Mouse (Mus musculus) erythroblast, embryonic 14.5 days (primary cell): Measurements from ENCODE around the gene Med12. TPM values are rescaled to one million over a fixed set of nuclear protein-coding genes. Genes with fewer than 3 reads are reported as not detected.
A peak's percentile ranks its signal among the peaks of the same experiment; 100 is the strongest.

Source experiments
- H3K27me3 ChIP-seq: 2 replicates; pipeline ENCODE4 v1.6.1; 2012; ENCODE audit warnings: inconsistent platforms; ENCODE audit not compliant: control insufficient read depth
- H3K36me3 ChIP-seq: 2 replicates; pipeline ENCODE4 v1.6.1; 2012; ENCODE audit warnings: mild to moderate bottlenecking, inconsistent platforms; ENCODE audit not compliant: control insufficient read depth
- H3K4me1 ChIP-seq: 2 replicates; pipeline ENCODE4 v1.6.1; 2012; ENCODE audit warnings: inconsistent platforms; ENCODE audit not compliant: control insufficient read depth
- H3K4me3 ChIP-seq: replicated peaks from 2 replicates; pipeline ENCODE3; 2012; ENCODE audit warnings: moderate library complexity, mild to moderate bottlenecking, inconsistent platforms
- H3K9me3 ChIP-seq: 2 replicates; pipeline ENCODE4 v1.6.1; 2012; ENCODE audit warnings: low read length, inconsistent platforms, mixed read lengths; ENCODE audit not compliant: control insufficient read depth
- GATA1 ChIP-seq: IDR thresholded peaks from 2 replicates; pipeline ENCODE4 v1.6.1; 2012; ENCODE audit warnings: low read length, inconsistent platforms, mixed read lengths
- TAL1 ChIP-seq: IDR thresholded peaks from 3 replicates; pipeline ENCODE4 v1.6.1; 2012; ENCODE audit warnings: low read length, inconsistent platforms, mixed read lengths
- polyA plus RNA-seq: library from polyadenylated mRNA; stranded (reverse); fragments of >175 nt; gene quantifications from 2 replicates; pipeline ENCODE4 v1.2.3, GENCODE M21; 2012

The Med12 gene
- polyA plus RNA-seq, 1 experiment = 27.4 TPM

DNA sequence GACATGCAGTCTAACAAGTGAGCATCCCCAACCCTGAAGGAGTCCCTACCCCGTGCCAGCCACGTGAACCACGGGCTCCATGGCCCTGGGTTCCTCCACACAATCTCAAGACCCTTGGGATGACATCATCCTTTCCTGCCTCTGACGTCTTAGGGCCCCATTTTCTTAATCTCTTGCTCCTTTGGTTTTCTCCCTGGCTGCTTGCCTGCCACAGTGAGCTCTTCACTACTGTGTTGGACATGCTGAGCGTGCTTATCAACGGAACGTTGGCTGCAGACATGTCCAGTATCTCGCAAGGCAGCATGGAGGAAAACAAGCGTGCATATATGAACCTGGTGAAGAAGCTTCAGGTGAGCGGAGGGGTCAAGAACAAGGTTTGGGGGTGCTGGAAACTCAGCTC, 16.3 kb downstream of the Med12 start:
- H3K4me3 ChIP-seq = peak overlapping the region; percentile 24
- H3K36me3 ChIP-seq = peaks cover 100% of the 10 kb centered on the region
- H3K4me1 ChIP-seq = peaks cover 66% of the 10 kb centered on the region
- peaks cover 3% of the 10 kb centered on the region; the same call in 1 of the 2 replicates for H3K9me3 ChIP-seq
- no peak for TF ChIP-seq GATA1
- no peak for TF ChIP-seq TAL1
- peaks cover 3% of the 10 kb centered on the region; the same call in 1 of the 2 replicates for H3K27me3 ChIP-seq

- Histone ChIP-seq H3K9me3 (no peaks in the 10 kb centered on the region), H3K36me3 (peaks cover 46% of the 10 kb centered on the region), H3K27me3 (peaks cover 46% of the 10 kb centered on the region), H3K4me1 (peaks cover 13% of the 10 kb centered on the region), H3K4me3 (no peak within 1 kb of the TSS)
- no peak for TF ChIP-seq GATA1
- TF ChIP-seq TAL1 = no peak
Measured at GRCm38 (mm10) chrX:101299055-101299454, 25.2 kb downstream of the Med12 start, which contains the start of gene Nlgn3. TSS of gene Nlgn3 (plus strand) at chrX:101299168.

GRCm38 (mm10) chrX:101299473-101300426, 25.9 kb downstream of the Med12 start:
- peaks cover 49% of the 10 kb centered on the region for H3K27me3 ChIP-seq
- H3K9me3 ChIP-seq = no peaks in the 10 kb centered on the region
- peaks cover 39% of the 10 kb centered on the region for H3K36me3 ChIP-seq
- H3K4me1 ChIP-seq = peaks cover 13% of the 10 kb centered on the region
- H3K4me3 ChIP-seq = no peak overlapping the region
- TF ChIP-seq GATA1 (no peak), TAL1 (no peak)

- no peak for TF ChIP-seq GATA1
- no peak for TF ChIP-seq TAL1
- H3K9me3 ChIP-seq = no peaks in the 10 kb centered on the region
- H3K36me3 ChIP-seq = peaks cover 32% of the 10 kb centered on the region
- peaks cover 54% of the 10 kb centered on the region for H3K27me3 ChIP-seq
- H3K4me1 ChIP-seq = peaks cover 13% of the 10 kb centered on the region
- H3K4me3 ChIP-seq = no peak overlapping the region
Measured at GRCm38 (mm10) chrX:101300427-101301030, 26.7 kb downstream of the Med12 start.

DNA sequence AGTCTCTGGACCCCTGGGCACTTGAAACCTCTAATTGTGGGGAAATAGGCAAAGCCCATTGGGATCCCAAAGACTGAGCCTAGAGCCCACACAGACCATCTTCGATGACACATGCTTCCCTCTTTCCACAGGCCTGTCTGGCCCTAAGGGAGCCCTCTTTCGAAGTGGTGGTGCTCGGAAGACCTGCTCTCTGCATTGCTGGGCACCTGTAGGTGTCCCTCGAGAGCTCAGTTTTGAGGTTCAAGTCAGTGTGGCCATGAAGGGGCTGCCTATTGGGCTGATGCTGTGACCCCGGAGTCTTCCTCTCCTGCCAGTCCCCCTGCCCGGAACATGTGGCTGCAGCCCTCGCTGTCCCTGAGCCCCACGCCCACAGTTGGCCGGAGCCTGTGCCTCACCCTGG, 27.8 kb downstream of the Med12 start:
- no peak for TF ChIP-seq TAL1
- TF ChIP-seq GATA1 = no peak
- no peaks in the 10 kb centered on the region for H3K9me3 ChIP-seq
- H3K27me3 ChIP-seq = peaks cover 62% of the 10 kb centered on the region
- peaks cover 13% of the 10 kb centered on the region for H3K4me1 ChIP-seq
- no peak overlapping the region for H3K4me3 ChIP-seq
- H3K36me3 ChIP-seq = peaks cover 20% of the 10 kb centered on the region

DNA sequence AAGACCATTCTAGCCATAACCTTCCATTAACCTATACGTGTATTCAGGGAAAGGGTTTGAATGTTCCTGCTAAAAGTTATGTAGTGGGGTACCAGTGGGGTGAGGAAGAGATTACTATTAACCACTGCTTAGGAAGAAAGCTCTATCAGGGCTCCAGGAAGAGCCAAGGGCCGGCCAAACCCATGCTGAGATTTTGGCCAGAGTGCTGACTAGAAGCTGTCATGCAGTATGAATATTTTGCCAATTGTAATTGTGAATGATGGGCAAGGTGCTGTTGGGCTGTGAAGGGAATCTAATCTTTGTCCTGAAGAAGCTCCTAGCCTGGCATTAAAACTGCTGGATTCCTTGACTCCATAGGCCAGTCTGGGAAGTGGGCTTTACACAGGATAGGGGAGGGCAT, 30.8 kb downstream of the Med12 start:
- TF ChIP-seq GATA1 (no peak), TAL1 (no peak)
- Histone ChIP-seq H3K27me3 (peaks cover 68% of the 10 kb centered on the region), H3K9me3 (no peaks in the 10 kb centered on the region), H3K4me1 (no peaks in the 10 kb centered on the region), H3K4me3 (no peak overlapping the region), H3K36me3 (no peaks in the 10 kb centered on the region)

GRCm38 (mm10) chrX:101309299-101309698, 35.5 kb downstream of the Med12 start:
- TF ChIP-seq GATA1 (no peak), TAL1 (no peak)
- no peaks in the 10 kb centered on the region for H3K4me1 ChIP-seq
- H3K27me3 ChIP-seq = peaks cover 57% of the 10 kb centered on the region
- H3K36me3 ChIP-seq = no peaks in the 10 kb centered on the region
- H3K9me3 ChIP-seq = no peaks in the 10 kb centered on the region
- no peak overlapping the region for H3K4me3 ChIP-seq

- H3K9me3 ChIP-seq = no peaks in the 10 kb centered on the region
- H3K36me3 ChIP-seq = no peaks in the 10 kb centered on the region
- no peak for TF ChIP-seq TAL1
- TF ChIP-seq GATA1 = no peak
- H3K27me3 ChIP-seq = peaks cover 53% of the 10 kb centered on the region
- no peak overlapping the region for H3K4me3 ChIP-seq
- no peaks in the 10 kb centered on the region for H3K4me1 ChIP-seq
Measured at GRCm38 (mm10) chrX:101313625-101314359, 40.0 kb downstream of the Med12 start.
